18 mouse cellular contexts compared by ENCODE assay signal in the genomic region with DNA sequence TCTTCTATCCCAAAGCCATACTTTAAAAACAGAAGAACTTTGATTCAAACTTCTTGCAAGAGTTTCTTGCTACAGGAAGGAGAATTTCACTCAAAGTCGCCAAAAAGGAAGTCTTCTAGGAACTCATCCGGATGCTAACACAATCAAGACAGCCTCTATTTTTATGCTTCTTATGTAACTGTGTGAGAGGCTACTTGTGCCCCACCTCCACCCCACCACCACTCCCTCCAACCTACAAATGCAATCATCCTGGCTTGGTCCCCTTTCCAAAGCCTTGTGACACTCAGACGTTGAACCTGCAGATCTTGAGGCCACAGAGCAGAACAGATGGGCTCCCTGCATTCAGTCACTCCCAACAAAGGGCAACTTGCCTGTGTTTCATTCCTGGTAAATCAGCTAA.
DNase-seq lines count a peak whose midpoint lies in the region; ATAC-seq and TF ChIP-seq lines count a peak whose summit lies in the region.
"Had no signal": no experiment of that assay in that cellular context is flagged by ENCODE, and none has a peak within 500 bp of the region (broad histone marks: within the 10 kb centered on the region; RNA-seq: fewer than 3 reads in every experiment).

No protein-coding gene starts in this region.

- peak; percentile 51 to 71 for DNase-seq in heart, adult 9 months (ENCODE audit: low spot score in 2 of 2)
- no peak for DNase-seq in heart, postnatal 4 days
- DNase-seq in midbrain, embryonic 11.5 days (ENCODE audit: low spot score, missing footprints), result peak; percentile 51
- DNase-seq in heart, postnatal 0 days (ENCODE audit: low spot score), result peak; percentile 39
- no peak for DNase-seq in right cerebral cortex, postnatal 10 days (ENCODE audit: low spot score in 2 of 2)
- DNase-seq in embryo, embryonic 9.5 days (ENCODE audit: extremely low spot score), result no peak
- DNase-seq in ovary, adult 18-20 months (ENCODE audit: low spot score), result no peak
- DNase-seq: cerebellum, adult 11 months; gastrocnemius, postnatal 36 days; thymus, postnatal 36 days had no signal

- ATAC-seq in midbrain, embryonic 11.5 days (ENCODE audit: low FRiP score), result no peak
- no peak for ATAC-seq in midbrain, embryonic 15.5 days (replicated peaks)
- ATAC-seq in heart, postnatal 0 days (ENCODE audit: insufficient read depth, low read depth), result no peak

- H3K4me2 ChIP-seq in midbrain, embryonic 11.5 days, result no peak overlapping the region
- no peak overlapping the region for H3K4me2 ChIP-seq in midbrain, embryonic 15.5 days
- H3K4me2 ChIP-seq in heart, postnatal 0 days (ENCODE audit: low read depth, low read length), result no peak overlapping the region
- H3K4me2 ChIP-seq: hindbrain, embryonic 15.5 days; kidney, embryonic 15.5 days; stomach, embryonic 15.5 days had no signal

- H3K36me3 ChIP-seq in midbrain, embryonic 11.5 days (ENCODE audit: control insufficient read depth, insufficient read depth, low read length), result no peaks in the 10 kb centered on the region
- no peaks in the 10 kb centered on the region for H3K36me3 ChIP-seq in midbrain, embryonic 15.5 days (replicated peaks)
- H3K36me3 ChIP-seq in heart, postnatal 0 days (replicated peaks; ENCODE audit: control insufficient read depth, insufficient read depth, low read length), result no peaks in the 10 kb centered on the region
- H3K36me3 ChIP-seq: hindbrain, embryonic 15.5 days; kidney, embryonic 15.5 days; stomach, embryonic 15.5 days had no signal

- no peaks in the 10 kb centered on the region for H3K4me1 ChIP-seq in midbrain, embryonic 11.5 days (ENCODE audit: control insufficient read depth, insufficient read depth, low read length)
- no peaks in the 10 kb centered on the region for H3K4me1 ChIP-seq in midbrain, embryonic 15.5 days
- peaks cover 26% of the 10 kb centered on the region for H3K4me1 ChIP-seq in heart, postnatal 0 days (ENCODE audit: control insufficient read depth, insufficient read depth)

- TF ChIP-seq EP300 in heart, postnatal 0 days (IDR thresholded peaks at IDR 0.05; ENCODE audit: low read depth), result no peak

- H3K27ac ChIP-seq in midbrain, embryonic 11.5 days (ENCODE audit: low read depth, low read length), result no peak overlapping the region
- no peak overlapping the region for H3K27ac ChIP-seq in midbrain, embryonic 15.5 days
- H3K27ac ChIP-seq in heart, postnatal 0 days (ENCODE audit: low read depth), result no peak overlapping the region
- H3K27ac ChIP-seq: hindbrain, embryonic 15.5 days; kidney, embryonic 15.5 days; stomach, embryonic 15.5 days had no signal

- no peak for TF ChIP-seq CTCF in heart, postnatal 0 days (IDR thresholded peaks at IDR 0.05; ENCODE audit: low read depth)

- 75% methylated on average over 3 of the region's 3 CpGs for WGBS in midbrain, embryonic 11.5 days
- WGBS in midbrain, embryonic 15.5 days, result 64% methylated on average over 3 of the region's 3 CpGs
- WGBS in heart, postnatal 0 days, result 33% methylated on average over 3 of the region's 3 CpGs

- no peak overlapping the region for H3K4me3 ChIP-seq in midbrain, embryonic 11.5 days (ENCODE audit: low read depth, low read length)
- H3K4me3 ChIP-seq in midbrain, embryonic 15.5 days, result no peak overlapping the region
- no peak overlapping the region for H3K4me3 ChIP-seq in heart, postnatal 0 days (ENCODE audit: low read depth, low read length)
- H3K4me3 ChIP-seq: erythroblast, embryonic 14.5 days; hindbrain, embryonic 15.5 days; kidney, embryonic 15.5 days; megakaryocyte, embryonic 14.5 days; myocyte; stomach, embryonic 15.5 days had no signal

- no peaks in the 10 kb centered on the region for H3K27me3 ChIP-seq in midbrain, embryonic 11.5 days (ENCODE audit: control insufficient read depth, insufficient read depth, low read length)
- H3K27me3 ChIP-seq in midbrain, embryonic 15.5 days (replicated peaks), result no peaks in the 10 kb centered on the region
- H3K27me3 ChIP-seq in heart, postnatal 0 days (ENCODE audit: control insufficient read depth, insufficient read depth, low read length), result no peaks in the 10 kb centered on the region
- H3K27me3 ChIP-seq: CH12.LX; hindbrain, embryonic 15.5 days; kidney, embryonic 15.5 days; megakaryocyte, embryonic 14.5 days; stomach, embryonic 15.5 days had no signal

- no peak overlapping the region for H3K9ac ChIP-seq in midbrain, embryonic 11.5 days (ENCODE audit: low read length)
- H3K9ac ChIP-seq in midbrain, embryonic 15.5 days, result no peak overlapping the region
- no peak overlapping the region for H3K9ac ChIP-seq in heart, postnatal 0 days (replicated peaks; ENCODE audit: low read depth, low read length)
- H3K9ac ChIP-seq: hindbrain, embryonic 15.5 days; kidney, embryonic 15.5 days; stomach, embryonic 15.5 days had no signal

- H3K9me3 ChIP-seq in midbrain, embryonic 11.5 days (ENCODE audit: control insufficient read depth, low read length), result no peaks in the 10 kb centered on the region
- no peaks in the 10 kb centered on the region for H3K9me3 ChIP-seq in midbrain, embryonic 15.5 days
- H3K9me3 ChIP-seq in heart, postnatal 0 days (replicated peaks; ENCODE audit: control insufficient read depth, low read length), result no peaks in the 10 kb centered on the region
- H3K9me3 ChIP-seq: hindbrain, embryonic 15.5 days; kidney, embryonic 15.5 days; megakaryocyte, embryonic 14.5 days; stomach, embryonic 15.5 days had no signal

Comparison
In these comparisons a context has a peak if more than half of its experiments do, and no peak if none do; other contexts are left out.
1. DNase-seq: peak in heart, adult 9 months (2 of 2), midbrain, embryonic 11.5 days (single experiment) and heart, postnatal 0 days (single experiment); none in heart, postnatal 4 days (single experiment), right cerebral cortex, postnatal 10 days (0 of 2), embryo, embryonic 9.5 days (single experiment) and ovary, adult 18-20 months (single experiment).